Mouse (Mus musculus): ENCODE results near the gene Slc35d2.

DNA sequence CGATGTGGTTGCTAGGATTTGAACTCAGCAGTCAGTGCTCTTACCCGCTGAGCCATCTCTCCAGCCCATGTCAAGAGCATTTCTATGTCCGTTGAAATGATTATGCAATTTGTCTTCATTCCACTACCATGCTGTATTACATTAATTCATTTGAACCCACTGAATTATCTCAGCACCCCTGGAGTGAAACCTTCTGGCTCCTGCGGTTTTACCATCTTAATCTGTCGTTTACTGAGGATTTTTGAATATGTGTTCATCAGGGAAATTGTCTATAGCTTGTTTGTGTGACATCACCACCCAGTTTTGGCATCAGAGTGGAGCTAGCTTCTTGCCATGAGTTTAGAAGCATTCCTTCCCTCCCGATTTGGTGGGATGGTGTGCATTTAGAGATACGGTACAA is 38.2 kb downstream of the Slc35d2 start:
- TF ChIP-seq POLR2A (IDR thresholded peaks at IDR 0.05; ENCODE audit: extremely low read depth, insufficient read depth, low read length) (no peak), CTCF (IDR thresholded peaks at IDR 0.05; ENCODE audit: low read depth, low read length) (no peak)

Data from liver, adult 2 months (tissue).